Mouse (Mus musculus) T-helper 2 cell (primary cell): ENCODE results near the gene Zscan2.

ENCODE experiments used
- in situ Hi-C: fragments of 300-600 bp; cut with MboI, MseI; formaldehyde crosslinking; loops from one replicate; pipeline ENCODE4 v1.15.1; 2025; ENCODE audit warnings: high pct_unique_total_duplicates

The Zscan2 gene

DNA sequence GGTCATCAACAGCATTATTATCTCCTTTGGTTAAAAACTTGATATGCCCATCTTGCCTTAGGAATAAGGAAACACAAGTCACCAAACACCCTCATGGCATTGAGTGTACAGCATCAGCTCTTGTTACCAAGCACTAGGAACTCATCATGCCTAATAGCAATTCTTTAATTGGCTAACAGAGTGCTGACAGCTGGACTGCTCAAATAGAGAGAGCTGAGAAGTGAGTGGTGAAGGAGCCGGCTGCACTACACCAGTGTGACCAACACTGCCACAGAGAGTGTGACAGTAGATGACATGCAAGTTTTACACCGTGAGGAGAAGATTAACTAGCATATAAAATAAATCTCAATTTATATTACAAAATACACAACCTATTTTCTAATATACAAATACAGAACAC is 62.4 kb downstream of the Zscan2 start:
- in situ Hi-C loops: no loop called here
